Mouse (Mus musculus): Measurements from ENCODE around the gene Frat1.

GRCm38 (mm10) chr19:41808104-41808634 is 21.6 kb upstream of the Frat1 start:
- TF ChIP-seq CTCF (IDR thresholded peaks at IDR 0.05; ENCODE audit: insufficient read depth, low read depth, low read length) (no peak), POLR2A (IDR thresholded peaks at IDR 0.05; ENCODE audit: insufficient read depth, low read depth, low read length) (no peak)
